Mouse (Mus musculus) embryonic fibroblast, embryonic 13.5 days (primary cell): ENCODE results near the gene Adrb1.

ENCODE experiments used
- CTCF ChIP-seq: IDR thresholded peaks from 2 replicates; pipeline ENCODE4 v1.5.1; 2011; ENCODE audit warnings: mild to moderate bottlenecking, control low read depth, low read length, moderate library complexity, borderline replicate concordance; ENCODE audit not compliant: insufficient read depth
- POLR2A ChIP-seq: IDR thresholded peaks from 2 replicates; pipeline ENCODE4 v1.6.1; 2011; ENCODE audit warnings: low read depth, mild to moderate bottlenecking, control low read depth, low read length, moderate library complexity

- TF ChIP-seq CTCF (no peak), POLR2A (no peak)
These were observed 34.9 kb upstream of the Adrb1 start for GRCm38 (mm10) chr19:56687026-56687635.
